In the genomic region with DNA sequence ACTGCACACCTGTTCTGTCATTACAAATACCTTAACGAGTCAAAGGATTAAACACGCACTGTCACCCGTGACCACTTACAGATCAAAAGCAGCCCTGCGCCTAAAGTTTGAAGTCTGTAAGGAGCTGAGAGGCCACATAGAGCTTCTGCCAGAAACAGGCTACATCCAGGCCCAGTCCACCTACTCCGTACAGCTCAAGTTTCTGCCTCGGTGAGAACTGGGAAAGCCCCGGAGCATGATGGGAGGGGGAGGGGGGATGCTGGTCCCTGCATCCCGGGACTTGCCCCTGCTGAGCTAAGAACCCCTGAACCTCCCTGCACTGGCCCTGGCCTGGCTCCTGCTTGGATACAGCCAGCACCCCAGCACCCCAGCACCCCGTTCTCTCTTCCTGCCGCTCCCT, we compare ENCODE assay signal across 19 mouse cellular contexts. TPM values are rescaled to one million over a fixed set of nuclear protein-coding genes. Genes with fewer than 3 reads are reported as not detected.
DNase-seq lines count a peak whose midpoint lies in the region; ATAC-seq and TF ChIP-seq lines count a peak whose summit lies in the region.
"Had no signal": no experiment of that assay in that cellular context is flagged by ENCODE, and none has a peak within 500 bp of the region (broad histone marks: within the 10 kb centered on the region; RNA-seq: fewer than 3 reads in every experiment).

No protein-coding gene starts in this region.

- TF ChIP-seq CTCF in layer of hippocampus, adult 2 months (conservative IDR thresholded peaks at IDR 0.05) = no peak

- no peak overlapping the region for H3K9ac ChIP-seq in kidney, embryonic 14.5 days (ENCODE audit: low read depth, low read length)
- H3K9ac ChIP-seq in limb, embryonic 12.5 days (replicated peaks) = 0 out of 2 replicates have a peak overlapping the region, but pooled peaks have one; percentile 8
- H3K9ac ChIP-seq: limb, embryonic 15.5 days had no signal

- no peak overlapping the region for H3K4me2 ChIP-seq in kidney, embryonic 14.5 days (replicated peaks; ENCODE audit: low read depth, low read length)
- H3K4me2 ChIP-seq in limb, embryonic 12.5 days = no peak overlapping the region
- H3K4me2 ChIP-seq: limb, embryonic 15.5 days had no signal

- 30% methylated on average over 10 of the region's 10 CpGs for WGBS in kidney, embryonic 14.5 days
- WGBS in limb, embryonic 12.5 days = 26% methylated on average over 10 of the region's 10 CpGs

- no peaks in the 10 kb centered on the region for H3K9me3 ChIP-seq in kidney, embryonic 14.5 days (ENCODE audit: control insufficient read depth, low read length)
- H3K9me3 ChIP-seq in limb, embryonic 12.5 days = no peaks in the 10 kb centered on the region
- H3K9me3 ChIP-seq: heart, embryonic 10.5 days; limb, embryonic 15.5 days had no signal

- no peaks in the 10 kb centered on the region for H3K27me3 ChIP-seq in kidney, embryonic 14.5 days (ENCODE audit: control insufficient read depth, insufficient read depth, low read length)
- peaks cover 7% of the 10 kb centered on the region; the same call in 1 of the 2 replicates for H3K27me3 ChIP-seq in limb, embryonic 12.5 days
- H3K27me3 ChIP-seq: limb, embryonic 15.5 days had no signal

- no peak for DNase-seq in kidney, postnatal 25 days
- DNase-seq in R1 (ENCODE audit: low read depth, low spot score) = peak; percentile 74
- peak; percentile 39 for DNase-seq in embryo, embryonic 9.5 days (ENCODE audit: extremely low spot score)
- no peak for DNase-seq in cerebellum, postnatal 25 days
- DNase-seq in heart, postnatal 10 days = no peak
- no peak for DNase-seq in layer of hippocampus, adult 2 months (ENCODE audit: low spot score in 2 of 2)
- DNase-seq: adrenal gland, postnatal 14 days; cerebellum, postnatal 14 days; gastrocnemius, postnatal 10 days; heart, postnatal 4 days; kidney, adult 11 months; lung, adult 18-20 months; thymus, postnatal 36 days had no signal

- H3K4me1 ChIP-seq in kidney, embryonic 14.5 days (ENCODE audit: control insufficient read depth, insufficient read depth, low read length) = no peaks in the 10 kb centered on the region
- 0 out of 2 replicates have a peak, but pooled peaks cover 4% of the 10 kb centered on the region for H3K4me1 ChIP-seq in limb, embryonic 12.5 days (replicated peaks)
- H3K4me1 ChIP-seq: limb, embryonic 15.5 days had no signal

- no peak overlapping the region for H3K4me3 ChIP-seq in kidney, embryonic 14.5 days (ENCODE audit: low read length)
- H3K4me3 ChIP-seq in limb, embryonic 12.5 days (replicated peaks) = no peak overlapping the region
- no peak overlapping the region for H3K4me3 ChIP-seq in layer of hippocampus, adult 2 months
- H3K4me3 ChIP-seq: heart, embryonic 10.5 days; limb, embryonic 15.5 days had no signal

- H3K36me3 ChIP-seq in kidney, embryonic 14.5 days (ENCODE audit: control insufficient read depth, insufficient read depth, low read length) = no peaks in the 10 kb centered on the region
- H3K36me3 ChIP-seq in limb, embryonic 12.5 days = no peaks in the 10 kb centered on the region
- H3K36me3 ChIP-seq: heart, embryonic 10.5 days; limb, embryonic 15.5 days had no signal

- no peak overlapping the region for H3K27ac ChIP-seq in kidney, embryonic 14.5 days (ENCODE audit: low read depth, low read length)
- H3K27ac ChIP-seq in limb, embryonic 12.5 days = no peak overlapping the region
- H3K27ac ChIP-seq in layer of hippocampus, adult 2 months = no peak overlapping the region
- H3K27ac ChIP-seq: heart, embryonic 10.5 days; limb, embryonic 15.5 days; macrophage; stomach, postnatal 0 days had no signal

- intact Hi-C loops in heart, postnatal 10 days (cut with DNase I) = no loop called here

- ATAC-seq in kidney, embryonic 14.5 days (ENCODE audit: low FRiP score, low TSS enrichment) = 0 out of 2 replicates have a peak, but pooled peaks have one; percentile 55
- no peak for ATAC-seq in limb, embryonic 12.5 days (ENCODE audit: insufficient number of reproducible peaks, insufficient read depth, low FRiP score, low TSS enrichment, low read depth)

RNA-seq across cellular contexts. Expression of gene Tmem52, which starts 17.3 kb away (rescaled TPM):
- 0.44 and 0.57 TPM in 2 replicates for polyA plus RNA-seq in kidney, embryonic 14.5 days (2014; fragmentation: Nextera tagmentation; extraction: Ambion mirVana)
- polyA plus RNA-seq in limb, embryonic 12.5 days (2016; fragmentation: Nextera tagmentation; extraction: Ambion mirVana) = not detected in 2 replicates
- 1 to 10 TPM in 1 of 2 experiments, not detected in 1; 2.2 TPM for total RNA-seq in heart, postnatal 10 days (2021)
- total RNA-seq in layer of hippocampus, adult 2 months (2021) = 1 to 10 TPM; 5.0 to 6.7 TPM
- total RNA-seq: heart, postnatal 4 days had no signal
- polyA plus RNA-seq: heart, embryonic 10.5 days; macrophage; stomach, postnatal 0 days had no signal

RNA-seq across cellular contexts. Expression of gene Gnb1, which starts 39.6 kb away (rescaled TPM):
- 493 and 553 TPM in 2 replicates for polyA plus RNA-seq in kidney, embryonic 14.5 days (2014; fragmentation: Nextera tagmentation; extraction: Ambion mirVana)
- 538 and 556 TPM in 2 replicates for polyA plus RNA-seq in limb, embryonic 12.5 days (2016; fragmentation: Nextera tagmentation; extraction: Ambion mirVana)
- 100 to 1,000 TPM; 309 to 321 TPM for total RNA-seq in heart, postnatal 10 days (2021)
- total RNA-seq in layer of hippocampus, adult 2 months (2021) = 100 to 1,000 TPM; 718 to 729 TPM

RNA-seq across cellular contexts. Expression of gene Cfap74, which starts 42.6 kb away (rescaled TPM):
- 2.2 and 2.3 TPM in 2 replicates for polyA plus RNA-seq in kidney, embryonic 14.5 days (2014; fragmentation: Nextera tagmentation; extraction: Ambion mirVana)
- polyA plus RNA-seq in limb, embryonic 12.5 days (2016; fragmentation: Nextera tagmentation; extraction: Ambion mirVana) = 5.6 and 6.8 TPM in 2 replicates
- total RNA-seq in heart, postnatal 10 days (2021) = under 1 TPM; 0.30 to 0.34 TPM
- 10 to 100 TPM; 13.8 to 16.2 TPM for total RNA-seq in layer of hippocampus, adult 2 months (2021)

RNA-seq across cellular contexts. Expression of gene Gabrd, which starts 53.7 kb away (rescaled TPM):
- 0.07 TPM in 1 of 2 replicates, not detected in the other for polyA plus RNA-seq in kidney, embryonic 14.5 days (2014; fragmentation: Nextera tagmentation; extraction: Ambion mirVana)
- polyA plus RNA-seq in limb, embryonic 12.5 days (2016; fragmentation: Nextera tagmentation; extraction: Ambion mirVana) = 0.21 and 0.23 TPM in 2 replicates
- total RNA-seq in heart, postnatal 10 days (2021) = not detected
- total RNA-seq in layer of hippocampus, adult 2 months (2021) = 10 to 100 TPM; 24.2 to 28.4 TPM
- total RNA-seq: heart, postnatal 4 days had no signal
- polyA plus RNA-seq: heart, embryonic 10.5 days had no signal

Comparison
In these comparisons a context has a peak if more than half of its experiments do, and no peak if none do; other contexts are left out.
1. DNase-seq: peak in R1 (single experiment) and embryo, embryonic 9.5 days (single experiment); none in kidney, postnatal 25 days (0 of 2), cerebellum, postnatal 25 days (0 of 2), heart, postnatal 10 days (0 of 2) and layer of hippocampus, adult 2 months (0 of 2).
2. RNA of gene Cfap74, which starts 42.6 kb away (total RNA-seq): 13.8 to 16.2 TPM in layer of hippocampus, adult 2 months; 0.30 to 0.34 TPM in heart, postnatal 10 days; every median in the first group is over 10 times any median in the second.